Mouse (Mus musculus): ENCODE measurements around the gene Cc2d1a. TPM values are rescaled to one million over a fixed set of nuclear protein-coding genes. Genes with fewer than 3 reads are reported as not detected.

The Cc2d1a gene
- polyA plus RNA-seq, 1 experiment from 2014 or later, result 22.7 TPM

- H3K36me3 ChIP-seq, result peaks cover 54% of the 10 kb centered on the region
- H3K4me3 ChIP-seq (replicated peaks), result no peak overlapping the region
- H3K27ac ChIP-seq, result no peak overlapping the region
- H3K4me1 ChIP-seq, result peaks cover 6% of the 10 kb centered on the region; the same call in 1 of the 2 replicates
- 94% methylated on average over 7 of the region's 7 CpGs for WGBS
- H3K9me3 ChIP-seq, result no peaks in the 10 kb centered on the region
- H3K27me3 ChIP-seq (replicated peaks), result no peaks in the 10 kb centered on the region
- no peak overlapping the region for H3K9ac ChIP-seq
- no peak overlapping the region for H3K4me2 ChIP-seq
- no peak for ATAC-seq (ENCODE audit: insufficient read depth, low FRiP score, low read depth)
Measured at GRCm38 (mm10) chr8:84098376-84098775, 49.4 kb downstream of the Cc2d1a start.

GRCm38 (mm10) chr8:84096061-84096460 is 51.7 kb downstream of the Cc2d1a start:
- Histone ChIP-seq H3K9me3 (no peaks in the 10 kb centered on the region), H3K4me1 (no peaks in the 10 kb centered on the region), H3K27ac (no peak overlapping the region), H3K9ac (no peak overlapping the region), H3K4me2 (no peak overlapping the region), H3K27me3 (replicated peaks) (no peaks in the 10 kb centered on the region), H3K36me3 (peaks cover 61% of the 10 kb centered on the region), H3K4me3 (replicated peaks) (no peak overlapping the region)
- WGBS, result 65% methylated on average over 8 of the region's 8 CpGs
- no peak for ATAC-seq (ENCODE audit: insufficient read depth, low FRiP score, low read depth)

GRCm38 (mm10) chr8:84090585-84090984 is 57.2 kb downstream of the Cc2d1a start:
- peaks cover 53% of the 10 kb centered on the region for H3K36me3 ChIP-seq
- H3K9me3 ChIP-seq, result no peaks in the 10 kb centered on the region
- no peak overlapping the region for H3K4me3 ChIP-seq (replicated peaks)
- ATAC-seq (ENCODE audit: insufficient read depth, low FRiP score, low read depth), result no peak
- WGBS, result 84% methylated on average over 8 of the region's 8 CpGs
- H3K27me3 ChIP-seq (replicated peaks), result no peaks in the 10 kb centered on the region
- H3K4me1 ChIP-seq, result no peaks in the 10 kb centered on the region
- H3K27ac ChIP-seq, result no peak overlapping the region
- no peak overlapping the region for H3K9ac ChIP-seq
- H3K4me2 ChIP-seq, result no peak overlapping the region

- no peaks in the 10 kb centered on the region for H3K27me3 ChIP-seq (replicated peaks)
- no peaks in the 10 kb centered on the region for H3K4me1 ChIP-seq
- no peak overlapping the region for H3K9ac ChIP-seq
- 67% methylated on average over 9 of the region's 9 CpGs for WGBS
- peaks cover 42% of the 10 kb centered on the region for H3K36me3 ChIP-seq
- H3K4me2 ChIP-seq, result no peak overlapping the region
- ATAC-seq (ENCODE audit: insufficient read depth, low FRiP score, low read depth), result no peak
- H3K9me3 ChIP-seq, result no peaks in the 10 kb centered on the region
- no peak overlapping the region for H3K4me3 ChIP-seq (replicated peaks)
- no peak overlapping the region for H3K27ac ChIP-seq
Measured at GRCm38 (mm10) chr8:84089277-84089676, 58.5 kb downstream of the Cc2d1a start.

GRCm38 (mm10) chr8:84087821-84088220 is 59.9 kb downstream of the Cc2d1a start:
- H3K4me3 ChIP-seq (replicated peaks), result no peak overlapping the region
- H3K4me2 ChIP-seq, result no peak overlapping the region
- no peaks in the 10 kb centered on the region for H3K27me3 ChIP-seq (replicated peaks)
- 0 out of 2 replicates have a peak, but pooled peaks cover 3% of the 10 kb centered on the region for H3K4me1 ChIP-seq
- H3K9ac ChIP-seq, result no peak overlapping the region
- no peaks in the 10 kb centered on the region for H3K9me3 ChIP-seq
- ATAC-seq (ENCODE audit: insufficient read depth, low FRiP score, low read depth), result no peak
- 95% methylated on average over 14 of the region's 14 CpGs for WGBS
- peaks cover 36% of the 10 kb centered on the region for H3K36me3 ChIP-seq
- H3K27ac ChIP-seq, result no peak overlapping the region

GRCm38 (mm10) chr8:84087156-84087555 is 60.6 kb downstream of the Cc2d1a start:
- Histone ChIP-seq H3K36me3 (peaks cover 37% of the 10 kb centered on the region), H3K4me1 (0 out of 2 replicates have a peak, but pooled peaks cover 3% of the 10 kb centered on the region), H3K9ac (no peak overlapping the region), H3K27ac (no peak overlapping the region), H3K27me3 (replicated peaks) (no peaks in the 10 kb centered on the region), H3K4me3 (replicated peaks) (no peak overlapping the region), H3K9me3 (no peaks in the 10 kb centered on the region), H3K4me2 (no peak overlapping the region)
- no peak for ATAC-seq (ENCODE audit: insufficient read depth, low FRiP score, low read depth)
- 89% methylated on average over 7 of the region's 7 CpGs for WGBS

GRCm38 (mm10) chr8:84084341-84085115 is 63.2 kb downstream of the Cc2d1a start:
- no peak overlapping the region for H3K27ac ChIP-seq
- H3K4me3 ChIP-seq (replicated peaks), result no peak overlapping the region
- H3K9me3 ChIP-seq, result no peaks in the 10 kb centered on the region
- H3K4me1 ChIP-seq, result 0 out of 2 replicates have a peak, but pooled peaks cover 3% of the 10 kb centered on the region
- no peak for ATAC-seq (ENCODE audit: insufficient read depth, low FRiP score, low read depth)
- no peak overlapping the region for H3K9ac ChIP-seq
- WGBS, result 57% methylated on average over 42 of the region's 42 CpGs
- H3K4me2 ChIP-seq, result peak overlapping the region; percentile 30
- peaks cover 46% of the 10 kb centered on the region for H3K36me3 ChIP-seq
- no peaks in the 10 kb centered on the region for H3K27me3 ChIP-seq (replicated peaks)

GRCm38 (mm10) chr8:84083829-84084241 is 63.9 kb downstream of the Cc2d1a start:
- H3K27me3 ChIP-seq (replicated peaks), result no peaks in the 10 kb centered on the region
- no peak overlapping the region for H3K27ac ChIP-seq
- H3K36me3 ChIP-seq, result peaks cover 46% of the 10 kb centered on the region
- H3K4me3 ChIP-seq (replicated peaks), result no peak overlapping the region
- no peaks in the 10 kb centered on the region for H3K9me3 ChIP-seq
- H3K4me2 ChIP-seq, result no peak overlapping the region
- 35% methylated on average over 8 of the region's 8 CpGs for WGBS
- ATAC-seq (ENCODE audit: insufficient read depth, low FRiP score, low read depth), result peak; percentile 37; the same call in 1 of the 2 replicates
- H3K9ac ChIP-seq, result no peak overlapping the region
- 0 out of 2 replicates have a peak, but pooled peaks cover 3% of the 10 kb centered on the region for H3K4me1 ChIP-seq

MicroRNAs within 50 kb of the gene (microRNA counts, 519-probe panel; counts per million panel counts)
- microRNA mmu-miR-181c (2,603 counts per million, percentile 62 among the panel's probes with 10 or more counts), microRNA mmu-miR-709 (2,025 counts per million, percentile 24 among the panel's probes with 10 or more counts)

Small RNA genes lying within 50 kb of the gene (microRNA-seq; reads per million reads assigned to microRNA genes)
- gene Gm25110 (not detected), gene Mir181c (5,348 reads per million, percentile 90 among the genes with 10 or more reads in this experiment), gene Mir181d (4,070 reads per million, percentile 87 among the genes with 10 or more reads in this experiment), gene Mir709 (not detected)

Other genes starting within 250 kb of the Cc2d1a start
- gene Adgrl1, start 247.8 kb downstream of the Cc2d1a start, polyA plus RNA-seq (2015; fragmentation: Nextera tagmentation; extraction: Ambion mirVana), result 17.7 and 18.1 TPM in 2 replicates
- 0.42 and 0.53 TPM in 2 replicates for gene Gm10644, start 192.7 kb downstream of the Cc2d1a start, polyA plus RNA-seq (2015; fragmentation: Nextera tagmentation; extraction: Ambion mirVana)
- 55.0 and 57.3 TPM in 2 replicates for gene Asf1b, start 192.4 kb downstream of the Cc2d1a start, polyA plus RNA-seq (2015; fragmentation: Nextera tagmentation; extraction: Ambion mirVana)
- 113 and 125 TPM in 2 replicates for gene Prkaca, start 174.9 kb downstream of the Cc2d1a start, polyA plus RNA-seq (2015; fragmentation: Nextera tagmentation; extraction: Ambion mirVana)
- 8.9 and 9.9 TPM in 2 replicates for gene Samd1, start 150.3 kb downstream of the Cc2d1a start, polyA plus RNA-seq (2015; fragmentation: Nextera tagmentation; extraction: Ambion mirVana)
- 0.53 and 0.68 TPM in 2 replicates for gene 1700067K01Rik, start 146.4 kb downstream of the Cc2d1a start, polyA plus RNA-seq (2015; fragmentation: Nextera tagmentation; extraction: Ambion mirVana)
- 0.67 and 1.0 TPM in 2 replicates for gene 2210011C24Rik, start 135.8 kb downstream of the Cc2d1a start, polyA plus RNA-seq (2015; fragmentation: Nextera tagmentation; extraction: Ambion mirVana)
- 6.6 and 6.7 TPM in 2 replicates for gene Palm3, start 126.5 kb downstream of the Cc2d1a start, polyA plus RNA-seq (2015; fragmentation: Nextera tagmentation; extraction: Ambion mirVana)
- gene Il27ra, start 105.3 kb downstream of the Cc2d1a start, polyA plus RNA-seq (2015; fragmentation: Nextera tagmentation; extraction: Ambion mirVana), result 1.1 and 1.7 TPM in 2 replicates
- gene Rln3, start 102.9 kb downstream of the Cc2d1a start, polyA plus RNA-seq (2015; fragmentation: Nextera tagmentation; extraction: Ambion mirVana), result not detected in 2 replicates
- gene Gm10643, start 82.8 kb downstream of the Cc2d1a start, polyA plus RNA-seq (2015; fragmentation: Nextera tagmentation; extraction: Ambion mirVana), result 1.1 and 1.3 TPM in 2 replicates
- gene Rfx1, start 81.1 kb downstream of the Cc2d1a start, polyA plus RNA-seq (2015; fragmentation: Nextera tagmentation; extraction: Ambion mirVana), result 8.0 and 8.8 TPM in 2 replicates
- gene Dcaf15, start 43.2 kb downstream of the Cc2d1a start, polyA plus RNA-seq (2015; fragmentation: Nextera tagmentation; extraction: Ambion mirVana), result 6.8 and 7.7 TPM in 2 replicates
- gene Podnl1, start 21.9 kb downstream of the Cc2d1a start, polyA plus RNA-seq (2015; fragmentation: Nextera tagmentation; extraction: Ambion mirVana), result 0.36 and 0.39 TPM in 2 replicates
- 0.91 and 1.2 TPM in 2 replicates for gene 4930432K21Rik, start 89 bp upstream of the Cc2d1a start, polyA plus RNA-seq (2015; fragmentation: Nextera tagmentation; extraction: Ambion mirVana)
- 1.7 and 2.3 TPM in 2 replicates for gene Nanos3, start 37.3 kb upstream of the Cc2d1a start, polyA plus RNA-seq (2015; fragmentation: Nextera tagmentation; extraction: Ambion mirVana)
- gene Zswim4, start 89.1 kb upstream of the Cc2d1a start, polyA plus RNA-seq (2015; fragmentation: Nextera tagmentation; extraction: Ambion mirVana), result 8.9 and 9.7 TPM in 2 replicates
- gene D8Ertd738e, start 101.8 kb upstream of the Cc2d1a start, polyA plus RNA-seq (2015; fragmentation: Nextera tagmentation; extraction: Ambion mirVana), result 311 and 318 TPM in 2 replicates
- gene Mri1, start 109.4 kb upstream of the Cc2d1a start, polyA plus RNA-seq (2015; fragmentation: Nextera tagmentation; extraction: Ambion mirVana), result 68.9 and 73.2 TPM in 2 replicates
- gene Ccdc130, start 122.4 kb upstream of the Cc2d1a start, polyA plus RNA-seq (2015; fragmentation: Nextera tagmentation; extraction: Ambion mirVana), result 14.4 and 17.8 TPM in 2 replicates
- gene Cacna1a, start 240.5 kb upstream of the Cc2d1a start, polyA plus RNA-seq (2015; fragmentation: Nextera tagmentation; extraction: Ambion mirVana), result 4.1 and 5.3 TPM in 2 replicates

Measured in stomach, embryonic 15.5 days (tissue).